Mouse (Mus musculus) brain, embryonic 14.5 days (tissue): ENCODE data around the gene Bach1.

ENCODE experiments used
- CTCF ChIP-seq: fragments of 200-500 bp; IDR thresholded peaks from 2 replicates; pipeline ENCODE4 v1.5.1; 2012; ENCODE audit warnings: inconsistent platforms, mild to moderate bottlenecking, moderate library complexity, borderline replicate concordance; ENCODE audit not compliant: insufficient read depth, insufficient read length; ENCODE audit errors: extremely low read depth
- POLR2A ChIP-seq: fragments of 200-500 bp; IDR thresholded peaks from 2 replicates; pipeline ENCODE4 v1.6.1; 2012; ENCODE audit warnings: mild to moderate bottlenecking, inconsistent platforms, borderline replicate concordance; ENCODE audit not compliant: poor library complexity, insufficient read depth, insufficient read length, severe bottlenecking; ENCODE audit errors: extremely low read depth

- no peak for TF ChIP-seq CTCF
- TF ChIP-seq POLR2A, result no peak
Observed at GRCm38 (mm10) chr16:87657291-87657690, 41.5 kb upstream of the Bach1 start.
